Mouse (Mus musculus) brain, embryonic 14.5 days (tissue): ENCODE data around the gene Naa35.

Experiments
- CTCF ChIP-seq: fragments of 200-500 bp; IDR thresholded peaks from 2 replicates; pipeline ENCODE4 v1.5.1; 2012; ENCODE audit warnings: inconsistent platforms, mild to moderate bottlenecking, moderate library complexity, borderline replicate concordance; ENCODE audit not compliant: insufficient read depth, insufficient read length; ENCODE audit errors: extremely low read depth
- POLR2A ChIP-seq: fragments of 200-500 bp; IDR thresholded peaks from 2 replicates; pipeline ENCODE4 v1.6.1; 2012; ENCODE audit warnings: mild to moderate bottlenecking, inconsistent platforms, borderline replicate concordance; ENCODE audit not compliant: poor library complexity, insufficient read depth, insufficient read length, severe bottlenecking; ENCODE audit errors: extremely low read depth

GRCm38 (mm10) chr13:59648598-59648997 is 63.5 kb downstream of the Naa35 start:
- TF ChIP-seq CTCF: no peak
- no peak for TF ChIP-seq POLR2A
